Mouse (Mus musculus) layer of hippocampus, adult 8-10 months (tissue): ENCODE results near the gene Mttp. TPM values are rescaled to one million over a fixed set of nuclear protein-coding genes. Genes with fewer than 3 reads are reported as not detected.

ENCODE experiments used
- DNase-seq, 2 experiments: peaks; one replicate each; pipeline ENCODE4 v3.0.0; 2022; ENCODE audit warnings: low spot score in 2 of 2
- total RNA-seq, 4 experiments: library from RNA; stranded (reverse); gene quantifications; 2 replicates each; pipeline ENCODE4 v1.2.4; 2022

Mttp gene
- total RNA-seq, 4 experiments from 2014 or later, result 6.5 to 9.3 (median 8.1) TPM

GRCm38 (mm10) chr3:138134528-138134927 is 10.2 kb downstream of the Mttp start:
- no peak for DNase-seq

GRCm38 (mm10) chr3:138133916-138134315 is 10.9 kb downstream of the Mttp start:
- DNase-seq, result no peak

GRCm38 (mm10) chr3:138133463-138133862 is 11.3 kb downstream of the Mttp start:
- no peak for DNase-seq

GRCm38 (mm10) chr3:138131168-138131567 is 13.6 kb downstream of the Mttp start:
- DNase-seq, result no peak

GRCm38 (mm10) chr3:138130692-138131091 is 14.1 kb downstream of the Mttp start:
- DNase-seq, result no peak

GRCm38 (mm10) chr3:138129110-138129509 is 15.7 kb downstream of the Mttp start:
- no peak for DNase-seq

- no peak for DNase-seq
Observed at GRCm38 (mm10) chr3:138123842-138124241, 20.9 kb downstream of the Mttp start.

GRCm38 (mm10) chr3:138121461-138121860 is 23.3 kb downstream of the Mttp start:
- DNase-seq, result no peak

- no peak for DNase-seq
Observed at GRCm38 (mm10) chr3:138119444-138120105, 25.2 kb downstream of the Mttp start.

- DNase-seq, result no peak
Observed at GRCm38 (mm10) chr3:138118831-138119230, 25.9 kb downstream of the Mttp start.

- no peak for DNase-seq
Observed at GRCm38 (mm10) chr3:138118392-138118791, 26.4 kb downstream of the Mttp start.

GRCm38 (mm10) chr3:138116871-138117270 is 27.9 kb downstream of the Mttp start:
- no peak for DNase-seq

- no peak for DNase-seq
Observed at GRCm38 (mm10) chr3:138114106-138114505, 30.7 kb downstream of the Mttp start.

GRCm38 (mm10) chr3:138110910-138111782 is 33.6 kb downstream of the Mttp start:
- no peak for DNase-seq

- no peak for DNase-seq
Observed at GRCm38 (mm10) chr3:138106887-138107286, 37.9 kb downstream of the Mttp start.

GRCm38 (mm10) chr3:138105056-138105455 is 39.7 kb downstream of the Mttp start:
- no peak for DNase-seq

GRCm38 (mm10) chr3:138103690-138104089 is 41.1 kb downstream of the Mttp start:
- DNase-seq, result no peak

GRCm38 (mm10) chr3:138101936-138102335 is 42.8 kb downstream of the Mttp start:
- DNase-seq, result no peak

GRCm38 (mm10) chr3:138097718-138098117 is 47.0 kb downstream of the Mttp start:
- no peak for DNase-seq

GRCm38 (mm10) chr3:138096263-138097028 is 48.3 kb downstream of the Mttp start:
- DNase-seq, result no peak

GRCm38 (mm10) chr3:138095718-138096117 is 49.0 kb downstream of the Mttp start:
- no peak for DNase-seq

- DNase-seq, result peak; percentile 60 to 70
Observed at GRCm38 (mm10) chr3:138095301-138095700, 49.5 kb downstream of the Mttp start.
